Mouse (Mus musculus): ENCODE data around the gene Smpdl3b. TPM values are rescaled to one million over a fixed set of nuclear protein-coding genes. Genes with fewer than 3 reads are reported as not detected.
"Not testable (repeated sequence)": the region's sequence is repeated elsewhere in the genome, so short reads cannot be mapped to it uniquely, and the experiment has no call there.

The Smpdl3b gene
- polyA plus RNA-seq, 1 experiment = 3.1 TPM

DNA sequence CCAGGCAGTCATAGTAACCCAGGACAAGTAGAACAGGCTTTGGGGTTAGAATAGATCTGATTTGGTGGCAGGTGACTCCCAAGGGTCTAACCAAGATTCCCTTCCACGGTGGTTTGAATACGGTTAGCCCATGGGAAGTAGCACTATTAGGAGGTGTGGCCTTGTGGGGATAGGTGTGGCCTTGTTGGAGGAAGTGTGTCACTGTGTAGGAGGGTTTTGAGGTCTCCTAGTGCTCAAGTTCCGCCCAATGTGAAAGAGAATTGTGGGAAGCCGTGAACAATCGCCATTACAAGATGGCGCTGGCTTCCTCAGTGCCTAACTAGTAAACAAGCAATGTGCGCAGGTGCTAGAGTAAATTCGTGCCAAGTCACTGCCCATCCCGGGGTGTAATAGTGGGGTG is 19.9 kb downstream of the Smpdl3b start:
- DNase-seq (ENCODE audit: extremely low spot score in 1 of 2, low spot score in 1 of 2) = not testable (repeated sequence)

DNA sequence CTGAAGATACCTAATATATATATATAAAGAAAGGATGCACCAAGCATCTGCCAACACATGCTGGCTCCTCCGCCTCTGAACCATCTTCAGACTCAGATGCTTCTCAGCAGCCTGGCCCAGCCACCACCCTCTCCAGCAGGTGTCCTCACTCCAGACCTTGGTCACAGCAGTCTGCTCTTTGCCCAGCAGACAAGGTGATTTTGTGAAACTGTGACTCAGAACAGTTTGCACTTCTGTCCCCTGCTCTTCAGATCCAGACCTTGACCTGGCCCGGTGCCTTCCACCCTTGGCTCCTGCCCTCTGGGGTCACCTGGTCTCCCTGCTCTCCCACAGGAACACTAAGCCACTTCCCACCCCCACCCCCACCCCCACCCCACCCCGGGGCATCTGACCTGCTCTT is 21.2 kb downstream of the Smpdl3b start:
- DNase-seq (ENCODE audit: extremely low spot score in 1 of 2, low spot score in 1 of 2) = no peak

DNA sequence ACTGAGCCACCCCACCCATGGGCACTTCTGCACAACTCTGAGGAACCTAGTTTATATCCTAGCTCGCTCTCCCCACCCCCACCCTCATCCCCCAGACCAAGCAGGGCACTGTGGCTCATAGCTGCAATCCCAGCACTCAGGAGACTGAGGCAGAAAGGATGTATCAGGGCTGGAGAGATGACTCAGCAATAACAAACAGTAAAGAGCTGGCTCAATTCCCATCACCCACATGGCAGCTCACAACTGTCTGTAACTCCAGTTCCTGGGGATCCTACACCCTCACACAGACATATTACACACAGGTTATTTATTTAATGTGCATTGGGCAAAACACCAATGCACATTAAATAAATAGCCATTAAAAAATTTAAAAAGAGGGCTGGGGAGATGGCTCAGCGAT is 21.7 kb downstream of the Smpdl3b start:
- DNase-seq (ENCODE audit: extremely low spot score in 1 of 2, low spot score in 1 of 2) = peak in 1 of 2 experiments; percentile 50

GRCm38 (mm10) chr4:132734766-132735165 is 22.3 kb downstream of the Smpdl3b start:
- no peak for DNase-seq (ENCODE audit: extremely low spot score in 1 of 2, low spot score in 1 of 2)

DNA sequence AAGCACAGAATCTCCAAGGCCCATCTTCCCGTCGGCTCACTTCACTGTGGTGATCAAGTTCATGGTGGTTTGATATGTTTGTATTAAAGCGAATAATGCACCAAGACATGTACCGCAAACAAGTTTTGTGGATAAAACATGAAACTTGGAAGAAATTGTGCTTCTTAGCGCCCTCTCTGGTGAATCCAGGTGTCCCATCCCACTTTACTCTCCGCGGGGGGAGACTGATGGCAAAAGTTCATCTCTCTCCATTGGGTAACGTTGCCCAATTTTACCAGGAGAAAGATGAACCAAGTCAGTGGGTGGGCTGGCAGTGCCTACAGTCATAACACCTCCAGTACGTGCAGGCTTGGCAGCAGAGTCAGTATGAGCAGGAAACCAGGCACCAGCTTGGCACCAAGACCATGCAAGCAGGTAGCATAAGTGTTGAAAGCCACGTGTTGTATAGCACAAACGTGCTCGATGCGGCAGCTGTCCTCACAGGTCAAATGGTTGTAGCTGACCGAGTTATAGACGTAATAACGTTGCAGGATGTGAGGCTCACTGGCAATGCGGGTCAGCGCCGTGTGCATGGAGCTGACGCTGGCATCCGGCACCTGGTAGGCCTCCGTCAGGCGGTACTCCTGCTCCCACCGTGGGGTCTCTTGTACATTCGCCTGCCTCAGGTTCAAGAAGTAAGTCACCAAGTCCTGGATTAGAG is 23.8 kb downstream of the Smpdl3b start:
- no peak for DNase-seq (ENCODE audit: extremely low spot score in 1 of 2, low spot score in 1 of 2)

GRCm38 (mm10) chr4:132732148-132732684 is 24.8 kb downstream of the Smpdl3b start, which contains the start of gene Xkr8:
Gene Xkr8, minus strand, starts transcription at chr4:132732546.
- DNase-seq (ENCODE audit: extremely low spot score in 1 of 2, low spot score in 1 of 2) = peak in 1 of 2 experiments; percentile 43

DNA sequence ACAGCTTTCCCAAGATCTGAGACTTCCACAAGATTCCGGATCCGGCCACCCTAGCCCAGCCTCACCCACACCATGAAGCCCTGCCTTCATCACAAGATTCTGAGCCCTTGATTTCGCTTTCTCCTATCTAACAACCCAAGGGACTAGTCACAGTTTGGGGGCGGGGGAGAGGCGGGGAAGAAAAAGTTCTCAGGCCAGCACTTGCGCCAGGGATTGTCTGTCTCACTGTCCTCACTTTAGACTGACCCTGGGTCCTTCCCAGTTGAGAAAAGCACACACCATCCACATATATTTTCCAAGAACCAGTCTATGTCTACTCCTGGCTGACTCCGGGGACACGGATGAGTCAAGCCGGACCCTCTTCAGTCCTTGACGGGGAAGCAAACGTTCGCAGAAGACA is 25.4 kb downstream of the Smpdl3b start:
- DNase-seq (ENCODE audit: extremely low spot score in 1 of 2, low spot score in 1 of 2) = no peak

DNA sequence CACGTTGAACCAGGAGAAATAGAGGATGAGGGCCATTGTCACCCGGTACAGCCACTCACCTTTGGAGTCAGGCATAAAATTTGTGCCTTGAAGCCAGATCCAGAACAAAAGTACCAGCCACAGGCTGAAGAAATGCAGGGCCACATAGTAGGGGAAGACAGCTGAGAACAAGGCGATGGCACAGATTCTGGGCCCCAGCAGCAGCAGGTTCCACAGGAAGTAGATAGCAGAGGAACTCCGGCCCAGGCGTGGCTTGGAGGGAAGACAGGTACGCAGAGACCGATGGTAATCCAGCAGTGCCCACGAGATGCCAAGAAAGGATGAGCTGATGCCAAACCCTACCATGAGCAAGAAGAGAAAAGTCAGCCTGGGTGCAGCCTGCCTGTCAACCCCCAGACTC is 28.8 kb downstream of the Smpdl3b start:
- no peak for DNase-seq (ENCODE audit: extremely low spot score in 1 of 2, low spot score in 1 of 2)

- DNase-seq (ENCODE audit: extremely low spot score in 1 of 2, low spot score in 1 of 2) = no peak
These were observed 38.8 kb downstream of the Smpdl3b start for GRCm38 (mm10) chr4:132718251-132718650.

DNA sequence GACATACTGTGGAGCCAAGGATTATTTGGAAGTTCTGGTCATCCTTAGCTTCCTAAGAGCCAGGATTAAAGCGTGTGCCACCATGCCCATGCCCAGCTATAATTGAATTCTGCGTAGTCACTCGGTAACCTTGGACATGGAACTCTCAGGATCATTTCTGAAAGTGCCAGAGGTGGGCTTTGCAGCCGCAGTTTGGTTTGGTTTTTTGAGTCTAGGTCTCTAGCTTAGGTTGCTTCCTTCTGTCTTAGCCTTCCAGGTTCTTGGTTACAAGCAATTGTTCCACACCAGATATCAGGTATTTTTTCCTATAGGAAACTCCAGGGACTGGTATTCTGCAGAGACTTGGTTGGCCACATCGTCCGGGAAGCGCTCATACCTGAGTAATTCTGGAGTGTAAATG is 43.9 kb downstream of the Smpdl3b start:
- DNase-seq (ENCODE audit: extremely low spot score in 1 of 2, low spot score in 1 of 2) = no peak

GRCm38 (mm10) chr4:132706885-132707284 is 50.2 kb downstream of the Smpdl3b start:
- peak in 1 of 2 experiments; percentile 24 for DNase-seq (ENCODE audit: extremely low spot score in 1 of 2, low spot score in 1 of 2)

DNA sequence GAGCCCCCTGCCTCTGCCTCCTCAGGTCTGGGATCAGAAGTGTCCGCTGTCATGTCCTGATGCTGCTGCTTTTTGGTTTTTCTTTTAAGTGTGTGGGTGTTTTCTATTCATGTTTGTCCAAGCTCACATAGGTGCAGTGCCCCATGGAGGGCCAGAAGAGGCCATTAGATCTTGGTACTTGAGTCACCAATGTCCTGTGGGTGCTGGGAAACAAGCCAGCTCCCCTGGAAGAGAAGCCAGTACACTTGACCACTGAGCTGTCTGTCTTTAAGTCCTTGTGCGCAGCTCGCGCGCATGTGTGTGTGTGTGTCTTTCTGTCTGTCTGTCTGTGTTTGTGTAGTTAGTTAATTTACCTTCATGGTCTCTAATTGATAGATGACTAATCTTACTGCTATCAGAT is 55.0 kb downstream of the Smpdl3b start:
- DNase-seq (ENCODE audit: extremely low spot score in 1 of 2, low spot score in 1 of 2) = no peak

DNA sequence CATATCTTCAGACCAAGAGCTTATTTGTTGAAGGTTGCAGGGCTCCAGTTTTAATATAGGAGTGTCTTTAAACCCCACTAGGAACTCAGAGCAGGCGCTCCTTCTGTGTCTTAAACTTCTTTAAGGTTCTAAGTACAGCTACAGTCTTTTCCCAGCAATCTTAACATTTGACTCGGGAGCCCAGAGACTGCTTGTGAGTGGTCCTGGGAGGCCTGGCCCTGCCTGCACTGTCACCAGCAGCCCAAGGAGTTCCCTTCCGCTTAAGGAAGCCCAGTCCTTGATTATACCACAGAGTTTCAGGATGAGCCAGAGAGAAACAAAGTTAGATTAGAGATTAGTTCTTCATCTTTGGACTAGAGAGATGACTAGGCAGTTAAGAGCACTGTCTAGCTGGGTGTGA is 63.7 kb downstream of the Smpdl3b start:
- no peak for DNase-seq (ENCODE audit: extremely low spot score in 1 of 2, low spot score in 1 of 2)

- no peak for DNase-seq (ENCODE audit: extremely low spot score in 1 of 2, low spot score in 1 of 2)
These were observed 67.4 kb downstream of the Smpdl3b start for GRCm38 (mm10) chr4:132689634-132690033.

Other genes with a start within 250 kb of the Smpdl3b start
- gene Sesn2, start 246.8 kb downstream of the Smpdl3b start, polyA plus RNA-seq (2012; rRNA removed) = 9.2 and 9.7 TPM in 2 replicates
- 869 and 938 TPM in 2 replicates for gene Atpif1, start 223.6 kb downstream of the Smpdl3b start, polyA plus RNA-seq (2012; rRNA removed)
- gene Dnajc8, start 221.7 kb downstream of the Smpdl3b start, polyA plus RNA-seq (2012; rRNA removed) = 143 and 159 TPM in 2 replicates
- gene Ptafr, start 193.2 kb downstream of the Smpdl3b start, polyA plus RNA-seq (2012; rRNA removed) = 1.0 and 1.6 TPM in 2 replicates
- 24.1 and 24.4 TPM in 2 replicates for gene Eya3, start 118.3 kb downstream of the Smpdl3b start, polyA plus RNA-seq (2012; rRNA removed)
- 3.0 and 4.1 TPM in 2 replicates for gene Xkr8, start 24.7 kb downstream of the Smpdl3b start, polyA plus RNA-seq (2012; rRNA removed)
- 13.2 and 16.6 TPM in 2 replicates for gene Rpa2, start 11.1 kb upstream of the Smpdl3b start, polyA plus RNA-seq (2012; rRNA removed)
- gene Themis2, start 39.1 kb upstream of the Smpdl3b start, polyA plus RNA-seq (2012; rRNA removed) = 1.1 and 1.2 TPM in 2 replicates
- 59.8 and 62.1 TPM in 2 replicates for gene Ppp1r8, start 85.9 kb upstream of the Smpdl3b start, polyA plus RNA-seq (2012; rRNA removed)
- 101 and 110 TPM in 2 replicates for gene Stx12, start 127.3 kb upstream of the Smpdl3b start, polyA plus RNA-seq (2012; rRNA removed)
- 33.3 and 38.7 TPM in 2 replicates for gene Fam76a, start 165.3 kb upstream of the Smpdl3b start, polyA plus RNA-seq (2012; rRNA removed)
- gene Fgr, start 216.8 kb upstream of the Smpdl3b start, polyA plus RNA-seq (2012; rRNA removed) = 0.18 and 0.19 TPM in 2 replicates